16 mouse cellular contexts compared by ENCODE assay signal in the genomic region with DNA sequence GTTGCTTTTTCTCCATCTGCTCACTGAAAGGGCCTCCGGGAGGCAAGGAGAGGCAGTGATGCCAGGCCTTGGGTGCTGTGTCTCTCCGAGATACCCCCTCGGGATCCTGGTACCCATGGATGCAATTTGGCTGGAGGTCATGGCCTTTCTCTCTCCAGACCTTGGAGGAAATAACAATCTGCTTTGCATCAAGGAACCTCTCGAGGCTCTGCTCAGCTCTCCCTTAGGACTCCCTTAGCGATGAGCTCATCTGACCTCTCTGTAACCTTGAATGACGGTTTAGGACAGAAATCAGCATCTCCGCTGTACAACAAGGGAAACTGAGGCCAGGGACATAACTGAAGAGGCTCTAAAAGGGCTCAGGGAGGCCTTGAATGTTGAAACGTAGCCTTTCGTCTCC.
"Had no signal": no experiment of that assay in that cellular context is flagged by ENCODE, and none has a peak within 500 bp of the region (broad histone marks: within the 10 kb centered on the region; RNA-seq: fewer than 3 reads in every experiment).

No protein-coding gene starts in this region.

- H3K27me3 ChIP-seq: neural tube, embryonic 15.5 days had no signal

- H3K4me1 ChIP-seq: midbrain, embryonic 13.5 days had no signal

- ATAC-seq: intestine, postnatal 0 days; liver, postnatal 0 days; midbrain, embryonic 13.5 days had no signal

- H3K9ac ChIP-seq: limb, embryonic 12.5 days; liver, embryonic 13.5 days; liver, postnatal 0 days; lung, embryonic 15.5 days; midbrain, embryonic 13.5 days; neural tube, embryonic 15.5 days had no signal

- DNase-seq: kidney, postnatal 36 days; liver; liver, embryonic 13.5 days; liver, postnatal 0 days; lung, postnatal 14 days; right cerebral cortex, adult 18-20 months; right cerebral cortex, postnatal 25 days; thymus, postnatal 36 days had no signal

- H3K9me3 ChIP-seq: liver, embryonic 13.5 days; lung, embryonic 15.5 days; midbrain, embryonic 13.5 days; neural tube, embryonic 15.5 days had no signal

- H3K4me3 ChIP-seq: layer of hippocampus, adult 2 months; limb, embryonic 12.5 days; liver, embryonic 13.5 days; lung, embryonic 15.5 days; midbrain, embryonic 13.5 days; myocyte; neural tube, embryonic 15.5 days had no signal

- H3K27ac ChIP-seq: layer of hippocampus, adult 2 months; limb, embryonic 12.5 days; liver, embryonic 13.5 days; lung, embryonic 15.5 days; macrophage; midbrain, embryonic 13.5 days; neural tube, embryonic 15.5 days had no signal

- H3K4me2 ChIP-seq: limb, embryonic 12.5 days; liver, embryonic 13.5 days; lung, embryonic 15.5 days; midbrain, embryonic 13.5 days; neural tube, embryonic 15.5 days had no signal
